Mouse (Mus musculus) heart, adult 2 months (tissue): ENCODE measurements around the gene Sept10.

Experiments
- CTCF ChIP-seq: fragments of 200-600 bp; IDR thresholded peaks from 2 replicates; pipeline ENCODE4 v1.8.1; 2022; ENCODE audit warnings: antibody characterized with exemption, mild to moderate bottlenecking, moderate library complexity
- POLR2A ChIP-seq: fragments of 200-500 bp; IDR thresholded peaks from 2 replicates; pipeline ENCODE4 v1.6.1; 2011; ENCODE audit warnings: mild to moderate bottlenecking, low read depth, low read length, control low read depth; ENCODE audit not compliant: insufficient read depth

DNA sequence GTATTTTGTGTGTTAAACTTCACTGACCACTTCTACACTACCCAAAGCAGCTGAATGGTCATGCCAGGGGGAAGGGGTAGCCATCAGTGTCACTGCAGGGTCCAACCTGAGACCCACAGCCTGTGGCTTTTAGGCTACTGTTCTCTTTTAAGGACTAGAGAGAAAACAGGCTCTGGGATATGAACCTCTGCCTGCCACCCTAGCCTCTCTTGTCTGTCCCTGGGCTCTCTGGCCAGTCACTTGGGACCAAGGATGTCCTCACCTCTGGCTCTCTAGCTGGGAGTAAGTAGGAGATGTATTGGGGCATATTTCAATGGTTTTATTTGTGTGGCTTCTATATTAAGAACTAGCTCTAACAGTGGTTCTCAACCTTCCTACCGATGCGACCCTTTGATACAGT is 101.8 kb downstream of the Sept10 start:
- TF ChIP-seq CTCF (no peak), POLR2A (no peak)
